Mouse (Mus musculus) spleen, embryonic (tissue): Measurements from ENCODE around the gene Cebpb.
"Not testable (repeated sequence)": the region's sequence is repeated elsewhere in the genome, so short reads cannot be mapped to it uniquely, and the experiment has no call there.

Experiments
- CTCF ChIA-PET: fragments of 350-600 bp; sonication (Branson Sonifier 250); formaldehyde crosslinking; loops from one replicate; lab custom pipeline; 2022; lab: Charles Lee

Gene Cebpb

DNA sequence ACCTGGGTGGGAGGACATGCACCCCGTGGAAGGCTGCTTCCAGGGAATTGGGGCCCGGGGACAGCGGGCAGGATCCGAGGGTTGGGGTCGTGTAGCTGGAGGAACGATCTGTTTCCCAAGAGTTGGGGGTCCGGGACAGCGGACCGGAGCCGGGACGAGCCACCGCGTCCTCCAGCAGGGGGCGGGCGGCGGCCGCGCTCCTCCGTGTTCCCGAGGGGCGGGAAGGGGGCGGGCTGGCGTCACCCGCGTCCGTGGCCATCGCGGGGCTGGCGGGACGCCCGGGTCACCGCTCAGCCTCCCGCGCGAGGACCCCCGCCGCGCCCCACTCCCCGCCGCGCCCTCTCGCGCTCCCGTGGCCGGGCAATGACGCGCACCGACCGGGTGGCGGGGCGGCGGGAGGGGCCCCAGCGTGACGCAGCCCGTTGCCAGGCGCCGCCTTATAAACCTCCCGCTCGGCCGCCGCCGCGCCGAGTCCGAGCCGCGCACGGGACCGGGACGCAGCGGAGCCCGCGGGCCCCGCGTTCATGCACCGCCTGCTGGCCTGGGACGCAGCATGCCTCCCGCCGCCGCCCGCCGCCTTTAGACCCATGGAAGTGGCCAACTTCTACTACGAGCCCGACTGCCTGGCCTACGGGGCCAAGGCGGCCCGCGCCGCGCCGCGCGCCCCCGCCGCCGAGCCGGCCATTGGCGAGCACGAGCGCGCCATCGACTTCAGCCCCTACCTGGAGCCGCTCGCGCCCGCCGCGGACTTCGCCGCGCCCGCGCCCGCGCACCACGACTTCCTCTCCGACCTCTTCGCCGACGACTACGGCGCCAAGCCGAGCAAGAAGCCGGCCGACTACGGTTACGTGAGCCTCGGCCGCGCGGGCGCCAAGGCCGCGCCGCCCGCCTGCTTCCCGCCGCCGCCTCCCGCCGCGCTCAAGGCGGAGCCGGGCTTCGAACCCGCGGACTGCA, at the start of gene Cebpb:
Gene Cebpb (plus strand): TSS at position 418 of the 954 bp plus-strand sequence.
- CTCF ChIA-PET: interaction anchor here (0.5 to 1.4 kb wide), 4 partner anchors 18 to 207 kb away, joined by 3 to 5 read pairs (median 4); no protein-coding TSS in a partner anchor

DNA sequence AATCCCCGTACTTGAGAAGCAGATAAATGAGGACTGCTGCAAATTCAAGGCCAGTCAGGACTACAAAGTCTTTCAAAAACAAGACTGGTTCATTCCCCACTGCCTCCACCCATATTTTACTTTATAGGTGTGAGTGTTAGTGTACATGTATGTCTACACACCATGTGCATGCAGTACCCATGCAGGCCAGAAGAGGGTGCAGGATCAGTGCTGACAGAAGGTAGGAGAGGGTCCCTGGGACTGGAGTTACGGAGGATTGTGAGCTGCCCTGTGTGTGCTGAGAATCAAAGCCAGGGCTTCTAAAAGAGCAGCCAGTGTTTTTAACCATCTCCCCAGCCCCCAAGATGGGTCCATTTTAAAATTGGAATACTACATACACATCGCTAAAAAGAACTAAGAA, 48.4 kb upstream of the Cebpb start:
- CTCF ChIA-PET: no interaction called here

DNA sequence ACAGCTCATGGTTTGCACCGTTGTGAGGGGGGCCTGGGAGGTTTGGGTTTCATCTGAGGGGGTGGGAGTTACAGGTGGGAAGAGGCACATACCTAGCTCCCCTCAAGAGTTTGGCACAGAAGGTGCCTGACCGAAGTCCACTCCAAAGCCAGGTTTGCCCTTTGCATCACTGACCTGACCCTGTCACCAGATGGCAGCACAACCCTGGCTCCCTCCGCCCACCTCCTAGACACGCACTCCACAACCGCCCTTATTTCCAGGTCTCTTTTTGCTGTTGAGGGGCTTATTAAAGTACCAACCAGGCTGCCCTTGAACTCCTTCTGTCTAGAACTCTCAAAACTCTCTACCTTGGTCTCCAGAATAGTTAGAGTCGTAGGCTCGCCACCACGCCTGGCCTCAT, 47.4 kb upstream of the Cebpb start:
- CTCF ChIA-PET: interaction anchor here (0.6 to 1.0 kb wide), 6 partner anchors 9 to 466 kb away, joined by 3 to 8 read pairs (median 3); no protein-coding TSS in a partner anchor

DNA sequence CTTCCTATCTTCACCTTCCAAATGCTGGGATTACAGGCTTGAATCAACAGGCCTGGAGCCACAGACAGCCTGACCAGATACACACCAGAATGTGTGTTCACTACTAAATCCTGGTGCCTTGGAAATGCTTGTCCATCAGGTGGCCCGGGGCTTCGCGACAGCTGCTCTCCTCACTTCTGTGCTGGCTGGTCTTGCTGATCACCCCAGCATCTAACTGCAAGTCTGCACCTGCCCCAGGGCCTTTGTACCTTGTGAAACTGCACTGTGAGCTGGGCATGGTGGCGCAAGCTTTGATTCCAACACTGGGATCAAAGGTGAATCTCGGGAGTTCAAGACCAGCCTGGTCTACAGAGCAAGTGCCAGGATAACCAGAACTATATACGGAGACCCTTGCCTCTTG, 46.6 kb upstream of the Cebpb start:
- CTCF ChIA-PET: interaction anchor here (0.7 to 1.2 kb wide), 4 partner anchors 31 to 467 kb away, joined by 3 to 8 read pairs (median 4); no protein-coding TSS in a partner anchor

DNA sequence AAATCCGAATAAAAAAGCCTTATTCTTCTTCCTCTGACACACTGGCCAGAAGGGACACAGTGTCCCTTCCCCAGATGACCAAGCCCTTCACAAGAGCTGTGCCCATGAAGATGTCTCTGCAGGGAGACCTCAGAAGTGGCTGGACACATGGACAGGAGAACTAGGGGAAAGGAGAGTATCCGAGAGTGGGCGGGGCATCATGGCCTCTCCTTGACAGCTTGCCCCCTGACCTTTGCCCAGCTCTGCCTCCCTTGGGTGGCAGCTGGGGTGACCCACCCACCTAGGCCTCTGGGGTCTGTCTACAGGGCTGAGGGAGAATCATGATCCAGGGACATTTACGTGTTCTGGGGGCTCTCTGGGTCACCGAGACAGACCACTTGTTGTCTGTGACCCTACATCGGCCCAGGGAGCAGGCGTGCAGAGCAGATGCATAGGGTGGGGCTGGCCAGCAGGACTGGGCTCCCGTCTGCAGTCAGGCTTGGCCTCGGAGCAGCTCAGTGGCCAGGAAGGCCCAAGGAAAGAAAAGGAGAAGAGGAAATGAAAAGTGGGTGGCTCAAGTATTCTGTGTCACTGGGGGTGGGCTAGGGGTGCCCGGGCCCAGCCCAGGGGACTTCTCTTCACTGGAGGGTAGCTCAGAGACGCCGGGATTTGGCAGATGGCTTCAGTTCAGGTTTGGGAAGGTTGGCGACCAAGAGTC, 45.2 kb upstream of the Cebpb start:
- CTCF ChIA-PET: not testable (repeated sequence)

DNA sequence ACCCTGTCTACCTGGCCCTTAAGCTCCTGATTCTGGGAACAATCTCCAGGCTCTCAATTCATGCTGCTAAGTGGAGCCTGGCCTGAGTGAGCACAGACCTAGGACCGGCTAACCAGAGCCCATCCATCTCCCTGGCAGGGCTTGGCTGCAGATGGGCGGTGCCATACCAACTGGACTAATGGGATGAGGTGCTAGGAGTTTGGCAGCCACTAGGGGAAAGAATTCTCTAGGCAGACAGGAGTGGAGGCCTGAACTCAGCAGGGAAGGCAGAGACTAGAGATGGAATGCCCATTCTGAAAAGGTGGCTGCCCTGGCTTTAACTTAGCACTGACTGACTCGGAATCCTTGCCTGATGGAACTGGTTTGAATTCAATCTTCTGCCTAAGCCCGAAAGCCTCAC, 42.3 kb upstream of the Cebpb start:
- CTCF ChIA-PET: no interaction called here

DNA sequence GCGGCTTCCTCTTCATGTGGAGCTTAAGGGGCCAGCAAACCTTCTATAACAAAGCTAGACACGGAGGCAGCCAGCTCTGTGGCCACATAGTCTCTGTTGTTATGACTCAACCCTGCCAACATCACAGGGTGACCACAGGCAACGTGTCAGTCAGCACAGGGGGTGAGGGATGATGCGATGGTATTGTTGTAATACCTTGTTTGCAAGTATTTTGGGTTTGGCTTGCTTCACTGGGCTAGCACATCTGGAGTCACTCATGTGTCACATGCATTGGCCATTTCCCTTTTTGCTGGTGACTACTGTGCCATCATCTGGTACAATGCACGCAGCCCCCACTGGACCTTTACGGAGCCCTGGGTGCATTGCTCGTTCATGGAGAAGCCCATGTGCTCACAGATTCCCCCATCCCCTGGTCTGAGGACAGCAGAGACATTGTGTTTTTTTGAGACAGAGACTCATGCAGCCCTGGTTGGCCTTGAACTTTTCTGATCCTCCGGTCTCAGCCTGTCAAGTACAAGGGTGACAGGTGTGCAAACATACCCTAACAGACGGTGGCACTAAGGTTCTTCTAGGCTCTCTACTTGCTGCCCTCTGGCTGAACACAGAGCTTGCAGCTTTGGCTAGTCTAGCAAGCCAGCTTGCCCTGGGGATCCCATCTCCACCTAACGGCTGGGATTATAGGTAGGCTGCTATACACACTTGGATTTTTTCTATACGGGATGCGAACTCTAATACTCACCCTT, 39.3 kb upstream of the Cebpb start:
- CTCF ChIA-PET: interaction anchor here (0.7 to 0.9 kb wide), 2 partner anchors 8 to 31 kb away, joined by 3 read pairs; no protein-coding TSS in a partner anchor

DNA sequence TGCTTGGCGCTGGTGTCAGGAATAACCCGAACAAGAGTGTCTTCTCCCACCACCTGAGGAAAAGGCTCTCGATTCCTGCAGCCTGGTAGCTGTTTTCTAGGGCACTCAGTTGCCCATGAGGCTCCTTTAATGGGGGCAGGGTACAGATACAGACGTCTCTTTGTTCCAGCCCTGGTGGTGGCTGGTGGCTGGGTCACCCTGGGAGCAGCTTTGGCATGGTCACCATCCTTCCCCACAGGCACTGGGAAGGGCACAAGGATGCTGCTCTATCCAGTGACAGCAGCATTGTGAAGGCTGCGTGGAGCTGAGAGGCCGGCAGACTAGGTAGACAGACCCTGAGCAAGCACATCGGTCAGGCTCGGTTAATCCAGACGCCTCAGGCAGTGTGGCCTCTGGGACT, 37.1 kb upstream of the Cebpb start:
- CTCF ChIA-PET: interaction anchor here (0.6 kb wide), 1 partner anchor 30 kb away, joined by 3 read pairs; no protein-coding TSS in a partner anchor

DNA sequence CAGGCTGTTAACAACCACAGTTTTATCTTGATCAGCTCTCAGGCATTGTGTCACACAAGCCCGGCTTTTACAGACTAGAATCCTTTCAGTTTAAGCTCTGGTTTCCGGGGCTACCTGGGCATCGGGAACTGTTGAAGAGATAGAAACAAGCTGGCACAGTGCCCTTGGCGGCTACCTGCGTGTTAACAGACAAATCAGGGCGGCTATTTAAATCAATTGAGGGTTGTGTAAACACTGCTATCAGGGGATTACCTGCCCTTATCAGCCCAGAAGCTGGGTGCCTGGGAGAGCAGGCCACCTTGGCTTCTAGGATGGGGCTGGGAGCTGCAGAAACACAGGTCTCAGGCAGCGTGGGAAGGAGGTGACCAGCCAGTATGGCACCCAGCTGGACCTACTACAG, 36.0 kb upstream of the Cebpb start:
- CTCF ChIA-PET: interaction anchor here (0.7 kb wide), 1 partner anchor 27 kb away, joined by 7 read pairs; no protein-coding TSS in a partner anchor

DNA sequence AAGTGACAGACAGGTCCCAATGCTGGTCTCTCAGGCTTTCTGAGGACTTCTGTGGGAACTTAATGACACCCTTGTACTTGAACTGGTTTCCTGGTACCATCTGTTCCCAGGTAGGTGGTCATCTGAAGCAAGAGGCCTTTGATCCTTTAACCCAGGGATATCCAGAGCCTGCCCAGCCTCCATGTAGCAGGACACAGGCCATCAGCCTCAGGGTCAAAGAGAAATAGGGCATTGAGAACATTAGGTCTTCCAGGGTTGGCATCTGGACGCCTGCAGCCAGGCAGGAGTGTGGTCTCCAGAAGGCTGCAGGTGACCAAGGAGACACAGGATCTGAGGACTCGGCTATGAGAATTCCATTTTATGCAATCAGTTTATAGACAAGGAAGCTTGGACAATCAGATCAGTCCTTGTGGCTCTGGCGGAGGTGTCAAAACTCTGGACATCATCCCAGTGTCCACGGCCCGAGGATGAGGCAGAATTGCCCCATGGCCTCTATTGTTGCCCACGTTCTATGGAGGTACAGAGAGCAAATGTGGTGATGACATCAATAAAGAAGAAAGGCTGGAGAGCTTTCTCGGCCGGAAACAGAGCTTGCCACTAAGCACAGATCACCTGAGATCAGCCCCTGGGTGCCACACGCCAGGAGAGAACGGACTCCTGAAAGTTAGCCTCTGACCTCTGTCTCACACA, 33.7 kb upstream of the Cebpb start:
- CTCF ChIA-PET: interaction anchor here (0.6 to 0.7 kb wide), 2 partner anchors 10 to 168 kb away, joined by 3 read pairs; no protein-coding TSS in a partner anchor

DNA sequence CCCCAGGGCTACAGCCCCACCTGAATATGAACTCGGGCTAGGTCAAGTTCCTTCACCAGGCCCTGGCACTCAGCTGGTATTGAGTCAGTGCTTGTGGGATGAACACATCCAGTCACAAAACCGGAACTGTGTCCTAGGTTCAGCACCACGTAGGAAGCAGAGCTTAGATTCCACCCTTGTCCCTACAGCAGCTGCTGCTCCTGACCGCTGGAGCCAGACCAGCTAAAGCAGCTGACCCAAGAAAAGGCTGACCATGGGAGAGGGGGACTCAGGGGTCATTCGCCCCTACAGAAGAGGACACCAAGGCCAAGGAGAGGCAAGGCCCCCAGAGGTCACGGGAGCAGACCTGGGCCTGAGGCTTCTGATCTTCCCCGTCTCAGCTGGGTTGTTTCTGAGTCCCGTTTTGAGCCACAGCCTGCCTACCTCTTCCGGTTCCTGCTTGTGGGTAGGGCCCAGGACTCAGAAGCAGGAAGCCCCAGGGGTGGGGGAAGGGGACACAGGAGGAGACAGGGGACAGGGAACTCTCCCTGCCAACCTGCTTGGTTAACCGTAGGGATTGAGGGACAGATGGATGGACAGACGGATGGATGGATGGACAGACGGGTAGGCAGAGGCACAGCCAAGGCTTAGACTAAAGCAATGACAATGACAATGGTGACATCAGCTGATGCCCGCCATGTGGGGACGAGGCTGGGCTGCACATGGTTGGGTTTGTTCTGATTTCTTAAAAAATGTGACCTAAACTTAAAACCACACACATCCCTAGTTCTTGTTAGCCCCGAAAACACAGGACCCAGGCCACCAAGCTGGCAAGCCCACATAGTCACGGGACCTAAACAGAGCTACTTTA, 31.9 kb upstream of the Cebpb start:
- CTCF ChIA-PET: interaction anchor here (0.7 kb wide), 1 partner anchor 24 kb away, joined by 7 read pairs; no protein-coding TSS in a partner anchor

DNA sequence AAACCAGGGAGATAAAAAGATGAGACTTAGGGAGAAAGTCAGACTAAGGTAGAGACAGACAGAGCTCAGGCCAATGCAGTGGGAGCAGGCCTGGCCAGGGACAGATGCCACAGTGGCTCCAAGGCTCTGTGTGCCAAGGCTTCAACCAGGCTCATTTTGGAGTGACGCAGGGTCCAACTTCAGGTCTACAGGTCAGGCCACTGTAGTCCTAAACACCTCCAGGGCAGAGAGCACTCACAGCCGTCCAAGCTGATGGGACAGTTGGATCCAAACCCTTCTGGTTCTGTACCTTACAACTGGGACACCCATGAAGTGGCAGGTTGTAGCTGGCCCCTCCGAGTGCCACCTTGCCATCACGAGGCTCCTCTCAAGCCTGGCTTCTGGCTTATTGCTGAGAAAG, 30.7 kb upstream of the Cebpb start:
- CTCF ChIA-PET: no interaction called here

DNA sequence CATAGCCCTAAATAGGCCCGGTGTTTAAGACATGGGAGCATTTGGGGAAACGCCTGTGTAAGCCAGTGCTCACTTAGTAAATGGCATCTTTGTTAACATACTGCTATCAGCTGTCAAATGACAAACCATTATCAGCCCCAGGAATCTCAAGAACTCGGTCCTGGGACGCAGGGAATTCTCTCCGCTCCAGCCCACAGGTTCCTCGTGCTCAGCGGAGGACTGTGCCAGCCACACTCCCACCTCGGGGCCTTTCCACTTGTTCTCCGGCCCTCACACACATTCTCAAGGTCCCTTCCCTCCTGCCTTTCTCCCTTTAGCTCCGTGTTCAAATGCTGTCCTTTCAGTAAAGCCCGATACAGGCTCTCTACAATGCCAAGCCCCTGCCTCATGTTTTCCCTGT, 30.0 kb upstream of the Cebpb start:
- CTCF ChIA-PET: no interaction called here

DNA sequence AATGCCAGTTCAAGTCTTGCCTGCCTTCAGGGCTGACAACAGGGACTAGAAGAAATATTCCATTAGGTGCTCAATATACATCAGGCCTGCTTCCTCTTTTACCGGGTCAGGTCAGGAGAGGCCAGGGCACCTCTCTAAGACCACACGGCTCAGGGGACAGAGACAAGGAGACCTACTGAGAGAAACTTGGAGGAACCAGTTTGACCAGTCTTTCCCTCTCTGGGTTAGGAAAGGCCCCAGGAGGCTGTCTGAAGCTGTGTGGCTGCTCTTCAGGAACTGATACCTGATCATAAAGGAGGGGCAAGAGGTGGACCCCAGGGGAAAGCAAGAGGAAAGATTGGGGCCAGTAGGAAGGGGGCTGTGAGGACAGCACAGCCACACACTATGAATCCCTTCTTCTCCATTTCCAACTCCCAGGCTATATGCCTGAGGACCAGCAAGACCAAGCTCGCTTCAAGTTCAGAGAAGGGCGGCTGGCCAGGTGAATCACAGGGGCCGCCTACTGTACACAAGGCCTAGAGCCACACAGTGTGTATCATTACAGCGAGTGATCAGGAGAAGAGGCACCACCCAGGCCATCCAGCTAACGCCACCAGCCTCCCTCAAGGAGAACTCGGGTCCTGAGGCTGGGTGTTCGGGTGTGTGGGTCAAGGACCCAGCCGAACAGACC, 29.4 kb upstream of the Cebpb start:
- CTCF ChIA-PET: no interaction called here

DNA sequence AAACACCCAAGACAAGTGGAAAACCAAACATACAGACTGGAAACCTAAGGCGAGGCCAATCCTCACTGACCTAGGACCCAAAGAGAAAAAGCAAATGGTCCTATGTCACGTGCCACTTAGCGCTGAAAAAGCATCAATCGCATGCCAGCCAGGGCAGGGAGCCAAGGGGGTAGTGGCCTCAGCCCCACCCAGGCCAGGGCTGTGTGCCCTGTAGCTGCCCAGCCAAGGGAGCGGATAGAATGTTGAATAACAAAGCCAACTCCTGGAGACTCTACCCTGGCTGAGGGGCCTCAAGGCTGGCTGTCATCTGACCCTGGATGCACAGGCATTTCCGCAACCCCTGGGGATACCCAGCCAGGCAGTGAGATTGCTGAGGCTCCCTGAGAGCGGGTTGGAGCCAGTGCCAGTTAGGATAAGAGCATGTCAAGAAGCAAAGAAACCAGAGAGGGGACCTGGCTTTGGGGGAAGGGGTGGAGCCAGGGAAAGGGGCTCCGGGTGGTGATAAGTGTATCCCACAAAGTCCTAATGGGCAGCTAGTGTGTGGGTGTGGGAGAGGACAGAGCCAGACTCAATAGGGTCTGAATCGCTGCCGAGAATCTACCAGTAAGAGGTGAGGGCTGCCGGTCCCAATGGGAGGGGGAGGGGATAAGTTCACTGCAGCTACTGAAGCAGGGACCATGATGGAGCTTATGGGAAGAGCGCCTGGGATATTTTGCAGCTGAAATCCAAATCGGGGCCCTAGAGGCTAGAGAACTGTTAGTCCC, 28.7 kb upstream of the Cebpb start:
- CTCF ChIA-PET: interaction anchor here (0.6 kb wide), 3 partner anchors 13 to 302 kb away, joined by 3 to 7 read pairs (median 3); no protein-coding TSS in a partner anchor

DNA sequence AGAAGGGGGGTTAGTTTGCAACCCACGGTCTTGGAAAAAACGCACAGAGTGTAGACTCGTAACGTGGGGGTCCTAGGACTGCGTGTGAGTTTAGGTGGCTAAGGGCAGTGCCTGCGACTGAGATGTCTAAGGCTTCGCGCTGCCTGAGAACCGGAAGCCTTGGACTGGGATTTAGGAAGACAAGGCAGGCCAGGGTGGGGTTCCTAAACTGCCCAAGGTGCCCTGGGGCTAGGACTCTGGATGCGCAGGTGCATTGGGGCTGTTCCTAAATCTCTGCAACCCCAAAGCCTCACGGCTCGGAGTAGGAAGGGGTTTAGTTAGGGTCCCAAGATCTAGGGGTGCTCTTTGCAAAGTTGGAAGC, 28.1 kb upstream of the Cebpb start:
- CTCF ChIA-PET: interaction anchor here (0.5 to 0.6 kb wide), 3 partner anchors 14 to 71 kb away, joined by 3 to 20 read pairs (median 7); no protein-coding TSS in a partner anchor

DNA sequence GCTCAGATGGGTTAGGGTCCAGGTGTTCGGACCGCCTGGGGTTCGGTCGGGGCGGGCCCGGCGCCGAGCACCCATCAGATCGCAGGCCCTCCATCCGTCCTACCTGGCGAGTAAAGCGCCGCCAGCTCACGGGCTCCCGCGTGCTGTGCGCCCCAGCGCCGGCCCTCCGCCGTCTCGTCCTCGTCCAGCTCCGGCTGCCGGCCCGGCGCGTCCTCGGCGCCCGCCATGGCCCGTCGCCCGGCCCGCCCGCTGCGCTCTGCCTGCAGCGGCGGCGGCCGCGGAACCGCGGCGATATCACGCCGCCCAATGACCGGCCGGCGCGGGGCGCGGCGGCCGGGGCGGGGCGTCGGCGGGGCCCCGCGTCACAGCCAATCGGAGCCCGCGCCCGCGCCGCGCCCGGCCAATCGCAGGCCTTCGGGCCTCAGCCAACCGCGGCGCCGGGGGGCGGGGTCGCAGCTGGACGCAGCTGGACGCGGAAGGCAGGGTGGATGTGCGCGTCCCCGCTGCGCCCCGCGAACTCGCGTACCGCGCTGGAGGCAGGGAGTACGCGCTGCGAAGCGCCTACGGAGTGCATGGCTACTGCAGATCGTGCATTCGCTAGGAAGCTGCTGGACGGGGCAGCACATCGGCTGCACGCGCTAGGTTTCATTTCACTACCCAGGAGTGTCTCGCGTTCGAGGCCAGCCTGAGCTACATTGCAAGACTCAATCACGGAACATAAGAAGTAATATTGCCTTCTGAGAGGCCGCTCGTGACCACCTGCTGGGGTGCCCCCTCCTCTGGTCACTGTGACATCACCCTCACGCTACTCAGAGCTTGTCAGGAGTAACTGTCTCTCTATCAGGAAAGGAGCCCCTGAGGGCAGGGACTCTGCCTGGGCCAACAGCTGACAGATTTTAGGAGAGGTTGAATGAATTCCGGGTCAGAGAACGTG, 27.2 kb upstream of the Cebpb start, which contains the start of gene Gm20431:
Gene Gm20431 (minus strand): TSS at position 227 of the 934 bp plus-strand sequence.
- CTCF ChIA-PET: interaction anchor here (0.5 to 0.8 kb wide), 3 partner anchors 11 to 1675 kb away, joined by 3 to 20 read pairs (median 3); no protein-coding TSS in a partner anchor
